Mouse (Mus musculus) G1E (cell line): ENCODE results near the gene Hs1bp3.

Experiments used
- CTCF ChIP-seq: IDR thresholded peaks from 2 replicates; pipeline ENCODE4 v1.5.1; 2012; ENCODE audit warnings: low read depth, low read length, inconsistent platforms, mixed read lengths
- GATA1 ChIP-seq: IDR thresholded peaks from 2 replicates; pipeline ENCODE4 v1.6.1; 2012; ENCODE audit warnings: borderline replicate concordance, low read length, inconsistent platforms, mixed read lengths
- TAL1 ChIP-seq: conservative IDR thresholded peaks from 2 replicates; pipeline ENCODE4 v1.6.1; 2012; ENCODE audit warnings: low read depth, low read length, inconsistent platforms, mixed read lengths

DNA sequence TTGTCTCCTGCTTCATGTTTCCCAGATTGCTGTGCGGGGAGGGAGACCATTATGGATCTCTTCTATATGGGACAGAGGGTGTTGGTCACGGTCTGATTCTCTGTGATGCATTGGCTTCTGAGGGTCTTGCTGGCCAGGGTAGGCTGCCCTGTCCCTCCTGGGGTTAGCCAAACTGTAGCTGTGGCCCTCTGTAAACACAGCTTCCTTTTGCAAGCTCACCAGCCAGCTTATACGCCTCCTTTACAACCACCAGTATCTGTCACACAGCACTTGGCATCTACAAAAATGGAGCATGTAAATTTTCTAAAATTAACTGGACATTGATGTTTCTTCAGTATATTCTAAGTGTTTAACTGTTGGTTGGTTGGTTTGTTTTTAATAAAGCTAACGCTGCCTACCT, 37.8 kb upstream of the Hs1bp3 start:
- TF ChIP-seq CTCF (no peak), TAL1 (no peak), GATA1 (no peak)
